Mouse (Mus musculus) spleen, postnatal 36 days (tissue): ENCODE results near the gene Dync1li2.

Experiments
- DNase-seq, 2 experiments: peaks; one replicate each; pipeline ENCODE4 v3.0.0; 2022; ENCODE audit warnings: low spot score in 2 of 2, mixed read lengths in 1 of 2

The Dync1li2 gene

DNA sequence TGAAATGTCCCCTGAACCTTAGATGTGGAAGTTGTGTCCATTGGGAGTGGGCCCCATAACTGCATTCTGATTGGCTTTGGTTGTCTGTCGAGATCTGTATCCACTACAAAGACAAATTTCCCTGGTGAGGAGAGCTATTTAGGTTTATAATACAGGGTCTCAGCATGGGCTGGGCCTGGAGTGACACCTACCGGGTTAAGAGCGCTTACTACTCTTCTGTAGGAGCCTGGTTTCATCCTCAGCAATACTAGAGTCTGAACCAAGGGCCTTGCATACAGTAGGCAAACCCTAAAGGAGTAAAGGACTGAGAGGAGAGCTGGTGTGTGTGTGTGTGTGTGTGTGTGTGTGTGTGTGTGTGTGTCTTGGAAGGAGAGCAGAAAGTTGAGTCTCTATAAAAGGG, 28.6 kb downstream of the Dync1li2 start:
- DNase-seq: no peak

GRCm38 (mm10) chr8:104413770-104414169, 29.1 kb downstream of the Dync1li2 start:
- DNase-seq: no peak

- no peak for DNase-seq
Measured at GRCm38 (mm10) chr8:104412805-104413532, 29.9 kb downstream of the Dync1li2 start.

GRCm38 (mm10) chr8:104411972-104412371, 30.9 kb downstream of the Dync1li2 start:
- peak; percentile 8 to 27 for DNase-seq

DNA sequence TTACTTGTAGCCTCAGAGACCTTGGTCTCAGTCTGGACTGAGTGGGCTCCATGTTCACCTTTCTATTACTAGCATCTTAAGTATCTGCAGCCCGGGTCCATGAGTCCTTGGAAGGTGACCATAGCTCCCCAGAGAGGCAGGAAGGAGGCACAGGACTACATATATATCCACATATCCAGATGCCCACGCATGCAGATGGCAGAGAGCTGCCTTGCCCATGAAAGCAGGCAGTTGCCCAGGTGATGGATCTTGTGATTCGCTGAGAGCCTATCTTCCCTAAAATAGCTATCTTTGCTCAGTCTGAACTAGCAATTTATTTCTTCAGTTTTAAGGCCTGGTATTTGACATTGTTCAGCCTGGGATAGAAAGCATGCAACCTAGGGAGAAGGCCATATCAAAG, 31.4 kb downstream of the Dync1li2 start:
- DNase-seq: no peak

GRCm38 (mm10) chr8:104410628-104411273, 32.1 kb downstream of the Dync1li2 start:
- DNase-seq: no peak

DNA sequence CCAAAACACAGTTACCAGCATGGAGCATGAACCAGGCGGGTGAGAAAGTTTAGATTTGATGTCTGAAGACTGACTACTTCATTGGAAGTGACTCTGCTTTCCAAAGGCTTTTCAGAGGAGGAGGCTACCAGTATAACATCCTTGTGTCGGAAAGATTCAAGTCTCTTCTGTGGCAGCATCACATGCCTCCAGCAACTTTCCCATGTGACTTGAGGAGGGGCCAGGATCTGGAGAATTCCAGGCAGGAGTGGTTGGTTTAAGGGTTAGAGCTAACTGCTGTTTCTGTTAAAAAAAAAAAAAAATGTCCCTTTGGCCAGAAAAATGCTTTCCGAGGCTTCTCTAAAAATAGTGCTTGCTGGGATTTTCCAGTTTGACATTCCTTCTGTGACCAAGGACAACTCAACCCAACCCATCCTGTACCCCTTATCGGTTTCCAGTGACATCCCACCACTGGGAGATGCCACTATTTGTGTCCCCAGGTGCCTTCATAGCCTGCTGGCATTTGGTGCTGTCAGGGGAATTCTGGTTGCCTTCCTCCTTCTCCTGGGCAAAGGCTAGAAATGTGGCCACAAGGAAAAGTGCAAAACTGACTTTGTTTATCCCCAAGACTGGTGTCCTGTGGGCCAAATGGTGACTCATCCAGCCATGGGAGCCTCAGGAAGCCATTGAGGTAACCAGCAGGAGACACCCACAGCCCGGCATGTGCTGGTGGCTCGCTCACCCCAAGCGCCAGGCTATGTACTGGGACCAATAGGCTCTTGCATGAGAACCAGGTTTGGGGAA, 34.3 kb downstream of the Dync1li2 start:
- DNase-seq: no peak

GRCm38 (mm10) chr8:104406340-104407128, 36.3 kb downstream of the Dync1li2 start:
- DNase-seq: no peak

DNA sequence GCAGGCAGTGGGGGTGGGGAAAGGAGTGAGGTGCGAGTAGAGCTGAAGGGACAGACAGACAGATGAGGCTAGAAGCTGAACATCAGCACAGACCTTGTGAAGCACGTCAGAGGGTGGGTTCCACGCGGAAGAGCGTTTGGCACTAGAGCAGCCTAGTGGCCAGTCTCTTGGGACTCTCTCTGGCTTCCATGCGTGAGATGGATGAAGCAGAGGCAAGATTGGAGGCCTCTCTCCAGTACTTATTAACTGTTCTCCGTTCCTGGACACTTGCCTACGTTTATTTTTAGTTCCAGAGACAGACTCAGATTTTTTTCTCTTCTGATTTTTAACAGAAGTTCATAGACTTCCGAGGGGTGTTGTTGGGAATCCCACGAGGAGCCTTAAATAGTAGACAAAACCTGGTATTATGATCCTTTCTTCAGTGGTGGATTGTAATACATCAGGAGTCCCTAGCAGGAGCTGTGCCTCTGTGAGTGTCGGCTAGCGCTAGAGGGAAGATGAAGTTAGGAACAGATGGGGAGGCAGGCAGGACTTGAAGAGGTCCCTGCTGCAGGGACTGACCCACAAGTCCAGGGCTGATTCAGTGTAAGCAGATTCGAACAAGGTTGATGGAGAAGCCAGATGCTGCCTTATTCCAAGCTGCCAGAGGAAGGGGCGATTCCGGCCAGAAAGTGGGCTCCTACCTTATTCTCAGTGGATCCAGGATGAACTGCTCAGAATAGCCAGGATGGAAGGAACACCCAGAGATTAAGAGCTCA, 37.2 kb downstream of the Dync1li2 start:
- DNase-seq: no peak

- DNase-seq: no peak
Measured at GRCm38 (mm10) chr8:104403596-104403995, 39.3 kb downstream of the Dync1li2 start.

- DNase-seq: peak; percentile 22 to 28
Measured at GRCm38 (mm10) chr8:104395703-104396357, 47.0 kb downstream of the Dync1li2 start, which contains the start of gene Cmtm4. Cmtm4 (minus strand) TSS chr8:104395807.

GRCm38 (mm10) chr8:104394801-104395702, 47.8 kb downstream of the Dync1li2 start:
- peak in 1 of 2 experiments; percentile 7 for DNase-seq

- no peak for DNase-seq
Measured at GRCm38 (mm10) chr8:104393767-104394166, 49.1 kb downstream of the Dync1li2 start.

DNA sequence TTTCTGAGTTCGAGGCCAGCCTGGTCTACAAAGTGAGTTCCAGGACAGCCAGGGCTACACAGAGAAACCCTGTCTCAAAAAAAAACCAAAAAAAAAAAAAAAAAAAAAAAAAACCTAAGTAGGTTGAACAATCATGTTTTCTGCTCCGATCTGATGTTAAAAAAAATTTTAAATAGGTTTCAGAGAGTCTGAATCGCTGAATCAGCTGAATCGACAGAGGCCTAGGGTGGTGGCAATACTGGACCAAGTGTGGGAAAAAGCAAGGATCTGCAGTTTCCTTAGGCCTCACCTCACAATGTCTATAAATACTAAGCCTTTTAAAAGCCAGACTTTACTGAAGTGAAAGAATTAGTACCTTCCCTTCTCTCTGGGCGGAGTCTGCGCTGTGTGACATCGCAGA, 49.7 kb downstream of the Dync1li2 start:
- DNase-seq: no peak

DNA sequence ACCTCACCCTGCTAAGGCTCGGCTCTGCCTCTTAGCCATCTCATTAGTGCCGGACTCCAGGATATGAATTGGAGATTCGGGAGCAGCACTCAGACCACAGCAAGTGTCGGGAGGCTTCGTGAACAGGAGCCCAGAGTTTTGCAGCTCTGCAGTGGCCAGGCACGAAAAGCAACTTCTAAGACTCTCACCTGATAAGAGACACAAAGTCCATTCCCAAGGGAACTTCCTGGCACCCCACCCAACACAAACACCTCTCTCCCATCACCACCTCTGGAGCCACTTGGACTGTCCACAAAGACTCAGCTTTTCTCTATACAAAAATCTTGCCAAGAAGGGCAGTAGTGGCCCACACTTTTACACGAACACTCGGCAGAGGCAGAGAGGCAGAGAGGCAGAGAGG, 52.6 kb downstream of the Dync1li2 start:
- DNase-seq: no peak

GRCm38 (mm10) chr8:104387980-104388379, 54.9 kb downstream of the Dync1li2 start:
- DNase-seq: no peak

GRCm38 (mm10) chr8:104387501-104387900, 55.3 kb downstream of the Dync1li2 start:
- no peak for DNase-seq

DNA sequence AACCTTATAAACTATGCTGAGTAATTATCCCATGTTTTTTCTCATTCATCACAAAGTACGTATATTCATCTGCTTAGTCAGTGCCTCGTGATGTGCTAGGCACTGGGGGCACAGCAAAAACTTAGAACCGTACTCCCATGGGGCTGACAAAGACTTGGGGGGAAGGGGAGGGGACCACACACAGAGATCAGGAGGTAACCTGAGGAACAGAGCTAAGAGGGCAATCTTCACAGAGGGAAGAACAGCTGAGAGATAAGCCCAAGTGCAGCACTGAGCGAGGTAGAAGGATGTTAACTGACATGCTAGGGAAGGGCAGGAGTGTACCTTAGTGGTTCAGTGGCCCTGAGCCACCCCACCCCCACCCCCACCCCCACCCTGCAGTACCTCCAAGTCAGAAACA, 56.2 kb downstream of the Dync1li2 start:
- DNase-seq: no peak

DNA sequence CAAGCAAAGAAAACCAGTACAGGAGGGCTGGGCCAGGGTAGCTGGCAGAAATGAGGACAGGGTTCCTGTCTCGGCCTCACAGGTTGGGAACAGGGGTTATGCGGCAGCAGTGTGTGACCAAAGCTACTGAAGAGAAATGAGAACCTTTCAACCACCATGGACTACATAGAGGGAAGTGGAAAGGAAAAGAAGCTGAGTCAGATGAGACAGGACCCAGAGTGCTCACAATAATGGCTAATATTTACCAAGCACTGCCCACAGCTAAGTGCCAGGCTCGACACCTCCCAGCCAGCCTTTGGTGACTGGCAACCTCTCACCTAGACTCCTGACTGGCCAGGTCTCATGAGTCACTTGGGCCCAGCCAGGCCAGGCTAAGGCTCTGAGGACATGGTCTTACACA, 58.9 kb downstream of the Dync1li2 start:
- no peak for DNase-seq
